9 mouse cellular contexts compared by ENCODE assay signal in the genomic region with DNA sequence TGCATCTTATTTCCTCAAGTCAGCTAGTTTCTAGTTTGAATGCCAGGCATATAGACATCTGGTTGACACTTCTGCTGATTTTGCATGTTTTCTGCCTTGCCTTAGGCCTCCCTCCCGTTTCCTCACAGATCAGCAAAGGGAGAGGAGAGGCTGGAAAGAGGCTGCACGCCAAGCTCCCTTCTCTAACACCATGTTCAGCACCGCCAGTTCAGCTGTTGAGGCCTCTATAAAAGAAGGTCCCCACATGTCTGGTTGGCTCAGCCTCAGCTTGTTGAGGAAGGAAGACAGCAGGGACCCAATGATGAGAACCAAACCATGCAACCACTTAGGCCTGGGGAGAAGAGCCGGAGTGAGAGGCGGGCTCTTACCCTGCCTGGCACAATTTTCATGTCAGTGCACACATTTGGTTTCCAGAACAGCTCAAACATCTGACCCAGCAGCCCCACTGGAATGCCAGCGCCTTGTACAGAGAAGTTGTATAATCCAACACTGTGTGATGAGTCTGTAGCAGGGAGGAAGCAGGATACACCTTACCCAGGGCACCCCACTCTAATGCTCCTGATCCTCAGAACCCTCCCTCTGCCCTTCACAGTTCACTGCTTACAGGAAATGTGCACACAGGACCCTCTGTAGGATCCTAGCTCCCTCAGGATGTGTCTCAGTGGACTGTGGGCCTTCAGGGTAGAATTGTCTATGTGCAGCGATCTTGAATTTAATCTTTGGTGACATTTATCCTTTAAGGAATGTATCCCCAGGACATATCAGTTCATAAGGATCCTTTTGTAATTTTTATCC.
A peak's percentile ranks its signal among the peaks of the same experiment; 100 is the strongest.
DNase-seq lines count a peak whose midpoint lies in the region; ATAC-seq and TF ChIP-seq lines count a peak whose summit lies in the region.
"Had no signal": no experiment of that assay in that cellular context is flagged by ENCODE, and none has a peak within 500 bp of the region (broad histone marks: within the 10 kb centered on the region; RNA-seq: fewer than 3 reads in every experiment).

No protein-coding gene starts in this region.

- no peak for ATAC-seq in kidney, embryonic 14.5 days (ENCODE audit: low FRiP score, low TSS enrichment)
- ATAC-seq in frontal cortex, adult (ENCODE audit: low TSS enrichment) = peak; percentile 75

- 70% methylated on average over 7 of the region's 7 CpGs for WGBS in kidney, embryonic 14.5 days
- 78% methylated on average over 7 of the region's 7 CpGs for WGBS in thymus, adult 2 months

- intact Hi-C loops in left cerebral cortex, postnatal 10 days (cut with DNase I) = no loop called here

- no peak for TF ChIP-seq POLR2A in thymus, adult 2 months (IDR thresholded peaks at IDR 0.05; ENCODE audit: control insufficient read depth, extremely low read depth, insufficient read depth, low read length, poor library complexity)

- H3K9me3 ChIP-seq in kidney, embryonic 14.5 days (ENCODE audit: control insufficient read depth, low read length) = no peaks in the 10 kb centered on the region
- H3K9me3 ChIP-seq: liver, embryonic 15.5 days had no signal

- no peak overlapping the region for H3K9ac ChIP-seq in kidney, embryonic 14.5 days (ENCODE audit: low read depth, low read length)
- H3K9ac ChIP-seq: liver, embryonic 15.5 days had no signal

- no peaks in the 10 kb centered on the region for H3K27me3 ChIP-seq in kidney, embryonic 14.5 days (ENCODE audit: control insufficient read depth, insufficient read depth, low read length)
- no peaks in the 10 kb centered on the region; the same call in 1 of the 2 replicates for H3K27me3 ChIP-seq in thymus, adult 2 months (ENCODE audit: control insufficient read depth, insufficient read depth, low read length)

- no peaks in the 10 kb centered on the region; the same call in 1 of the 2 replicates for H3K36me3 ChIP-seq in kidney, embryonic 14.5 days (ENCODE audit: control insufficient read depth, insufficient read depth, low read length)
- no peaks in the 10 kb centered on the region for H3K36me3 ChIP-seq in thymus, adult 2 months (ENCODE audit: control insufficient read depth, insufficient read depth, low read length)
- H3K36me3 ChIP-seq: liver, embryonic 15.5 days had no signal

- H3K27ac ChIP-seq in kidney, embryonic 14.5 days (ENCODE audit: low read depth, low read length) = peak overlapping the region; percentile 7; the same call in 1 of the 2 replicates
- no peak overlapping the region for H3K27ac ChIP-seq in thymus, adult 2 months (ENCODE audit: control insufficient read depth, insufficient read depth, low read length)
- H3K27ac ChIP-seq: liver, embryonic 15.5 days had no signal

- DNase-seq in kidney, adult 9 months = no peak
- peak; percentile 41 to 46 for DNase-seq in left cerebral cortex, postnatal 10 days (ENCODE audit: extremely low spot score in 1 of 2, low spot score in 2 of 2)
- peak; percentile 38 for DNase-seq in right cerebral cortex, postnatal 25 days
- no peak for DNase-seq in thymus, adult 2 months
- no peak for DNase-seq in ovary, postnatal 14 days (ENCODE audit: low spot score)
- DNase-seq in gastrocnemius, postnatal 25 days = no peak

- peaks cover 4% of the 10 kb centered on the region; the same call in 1 of the 2 replicates for H3K4me1 ChIP-seq in kidney, embryonic 14.5 days (ENCODE audit: control insufficient read depth, insufficient read depth, low read length)
- peaks cover 8% of the 10 kb centered on the region for H3K4me1 ChIP-seq in thymus, adult 2 months (replicated peaks; ENCODE audit: control insufficient read depth, insufficient read depth, low read length)
- H3K4me1 ChIP-seq: liver, embryonic 15.5 days had no signal

- no peak overlapping the region for H3K4me3 ChIP-seq in kidney, embryonic 14.5 days (ENCODE audit: low read length)
- H3K4me3 ChIP-seq in thymus, adult 2 months (ENCODE audit: control insufficient read depth, insufficient read depth, low read length) = no peak overlapping the region
- H3K4me3 ChIP-seq: liver, embryonic 15.5 days had no signal

- TF ChIP-seq CTCF in thymus, adult 2 months (IDR thresholded peaks at IDR 0.05; ENCODE audit: borderline replicate concordance, control insufficient read depth, extremely low read depth, insufficient read depth, low read length, poor library complexity) = no peak

- H3K4me2 ChIP-seq in kidney, embryonic 14.5 days (replicated peaks; ENCODE audit: low read depth, low read length) = no peak overlapping the region
- H3K4me2 ChIP-seq: liver, embryonic 15.5 days had no signal

Comparison
In these comparisons a context has a peak if more than half of its experiments do, and no peak if none do; other contexts are left out.
1. DNase-seq: peak in left cerebral cortex, postnatal 10 days (2 of 2) and right cerebral cortex, postnatal 25 days (single experiment); none in kidney, adult 9 months (single experiment), thymus, adult 2 months (single experiment), ovary, postnatal 14 days (single experiment) and gastrocnemius, postnatal 25 days (single experiment).